Comparison of ENCODE assay signal across 17 mouse cellular contexts in the genomic region with DNA sequence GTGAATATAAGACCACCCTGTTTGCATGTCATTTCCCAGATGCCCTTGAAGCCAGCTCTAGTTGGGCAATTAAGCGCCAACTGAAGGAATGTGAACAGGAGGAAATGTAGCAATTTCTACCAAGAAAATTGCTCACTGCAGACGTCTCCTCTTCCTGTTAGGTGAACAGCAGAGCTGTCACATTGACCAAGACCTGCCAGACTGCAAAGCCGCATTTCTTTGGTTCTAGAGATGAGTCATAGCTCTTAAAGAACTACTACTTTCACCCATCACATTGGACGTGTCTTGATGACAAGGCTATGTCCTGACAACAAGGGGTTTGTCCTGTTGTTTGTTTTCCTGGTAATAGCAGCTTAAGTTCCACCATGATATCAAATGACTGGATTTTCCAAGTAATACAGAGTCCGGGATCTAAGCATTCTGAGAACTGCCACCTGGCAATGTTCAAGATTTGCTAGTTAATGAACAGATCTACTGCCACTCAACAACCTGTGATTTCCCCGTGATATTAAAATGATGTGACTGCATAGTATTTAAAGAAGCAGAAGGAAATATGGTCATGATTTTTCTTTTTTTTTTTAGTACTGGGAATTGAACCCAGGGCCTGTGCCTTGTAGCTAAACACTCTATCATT.
A peak's percentile ranks its signal among the peaks of the same experiment; 100 is the strongest.
DNase-seq lines count a peak whose midpoint lies in the region; ATAC-seq and TF ChIP-seq lines count a peak whose summit lies in the region.
"Had no signal": no experiment of that assay in that cellular context is flagged by ENCODE, and none has a peak within 500 bp of the region (broad histone marks: within the 10 kb centered on the region; RNA-seq: fewer than 3 reads in every experiment).

No protein-coding gene starts in this region.

- TF ChIP-seq CTCF in lung, postnatal 0 days (IDR thresholded peaks at IDR 0.05) = no peak
- no peak for TF ChIP-seq CTCF in kidney, postnatal 0 days (IDR thresholded peaks at IDR 0.05; ENCODE audit: low read depth)

- no peak overlapping the region for H3K27ac ChIP-seq in lung, postnatal 0 days (ENCODE audit: low read length)
- H3K27ac ChIP-seq in kidney, postnatal 0 days = no peak overlapping the region
- no peak overlapping the region for H3K27ac ChIP-seq in midbrain, embryonic 16.5 days (ENCODE audit: low read length)
- H3K27ac ChIP-seq: forebrain, embryonic 13.5 days; heart, embryonic 13.5 days; intestine, embryonic 15.5 days; limb, embryonic 10.5 days; liver, embryonic 12.5 days; midbrain, embryonic 12.5 days had no signal

- no peak overlapping the region for H3K4me3 ChIP-seq in lung, postnatal 0 days (ENCODE audit: low read depth, low read length)
- no peak overlapping the region for H3K4me3 ChIP-seq in kidney, postnatal 0 days (replicated peaks; ENCODE audit: low read depth, low read length)
- H3K4me3 ChIP-seq in midbrain, embryonic 16.5 days (ENCODE audit: low read depth, low read length) = no peak overlapping the region
- H3K4me3 ChIP-seq: forebrain, embryonic 13.5 days; heart, embryonic 13.5 days; intestine, embryonic 15.5 days; limb, embryonic 10.5 days; liver, embryonic 12.5 days; midbrain, embryonic 12.5 days had no signal

- H3K27me3 ChIP-seq in lung, postnatal 0 days (replicated peaks; ENCODE audit: insufficient read depth, low read length) = no peaks in the 10 kb centered on the region
- H3K27me3 ChIP-seq in kidney, postnatal 0 days (ENCODE audit: insufficient read depth, low read length) = no peaks in the 10 kb centered on the region
- H3K27me3 ChIP-seq in splenic B cell, adult 2 months (ENCODE audit: control insufficient read depth, insufficient read depth, low read length, poor library complexity, severe bottlenecking) = no peaks in the 10 kb centered on the region
- H3K27me3 ChIP-seq in midbrain, embryonic 16.5 days (ENCODE audit: control insufficient read depth, insufficient read depth, low read depth, low read length) = no peaks in the 10 kb centered on the region
- H3K27me3 ChIP-seq: forebrain, embryonic 13.5 days; heart, embryonic 13.5 days; intestine, embryonic 15.5 days; liver, embryonic 12.5 days; midbrain, embryonic 12.5 days had no signal

- ATAC-seq in lung, postnatal 0 days = no peak
- ATAC-seq in CD4-positive, CD25-positive, alpha-beta regulatory T cell, adult 4 months = peak; percentile 76
- ATAC-seq in kidney, postnatal 0 days (replicated peaks; ENCODE audit: low FRiP score, low read depth) = 0 out of 2 replicates have a peak, but pooled peaks have one; percentile 52
- no peak for ATAC-seq in midbrain, embryonic 16.5 days
- ATAC-seq: forebrain, embryonic 13.5 days; intestine, embryonic 15.5 days; liver, embryonic 12.5 days had no signal

- H3K36me3 ChIP-seq in lung, postnatal 0 days (ENCODE audit: insufficient read depth, low read length) = no peaks in the 10 kb centered on the region
- H3K36me3 ChIP-seq in kidney, postnatal 0 days (ENCODE audit: insufficient read depth, low read length) = no peaks in the 10 kb centered on the region
- H3K36me3 ChIP-seq in splenic B cell, adult 2 months (ENCODE audit: control insufficient read depth, insufficient read depth, low read length, poor library complexity, severe bottlenecking) = no peaks in the 10 kb centered on the region
- H3K36me3 ChIP-seq in midbrain, embryonic 16.5 days (ENCODE audit: control insufficient read depth, insufficient read depth, low read length) = no peaks in the 10 kb centered on the region
- H3K36me3 ChIP-seq: heart, embryonic 13.5 days; intestine, embryonic 15.5 days; limb, embryonic 10.5 days; liver, embryonic 12.5 days; midbrain, embryonic 12.5 days had no signal

- no peak overlapping the region for H3K4me2 ChIP-seq in lung, postnatal 0 days (replicated peaks; ENCODE audit: low read depth, low read length)
- H3K4me2 ChIP-seq in kidney, postnatal 0 days (ENCODE audit: low read length) = no peak overlapping the region
- H3K4me2 ChIP-seq in midbrain, embryonic 16.5 days (ENCODE audit: low read length) = no peak overlapping the region
- H3K4me2 ChIP-seq: forebrain, embryonic 13.5 days; heart, embryonic 13.5 days; intestine, embryonic 15.5 days; liver, embryonic 12.5 days; midbrain, embryonic 12.5 days had no signal

- H3K4me1 ChIP-seq in lung, postnatal 0 days (ENCODE audit: insufficient read depth, low read depth, low read length) = no peaks in the 10 kb centered on the region
- no peaks in the 10 kb centered on the region for H3K4me1 ChIP-seq in kidney, postnatal 0 days (replicated peaks; ENCODE audit: insufficient read depth, low read length)
- no peaks in the 10 kb centered on the region for H3K4me1 ChIP-seq in midbrain, embryonic 16.5 days (ENCODE audit: control insufficient read depth, insufficient read depth, low read length)
- H3K4me1 ChIP-seq: forebrain, embryonic 13.5 days; heart, embryonic 13.5 days; intestine, embryonic 15.5 days; liver, embryonic 12.5 days; midbrain, embryonic 12.5 days had no signal

- no peaks in the 10 kb centered on the region for H3K9me3 ChIP-seq in lung, postnatal 0 days (ENCODE audit: low read length)
- no peaks in the 10 kb centered on the region for H3K9me3 ChIP-seq in kidney, postnatal 0 days (replicated peaks; ENCODE audit: low read length)
- no peaks in the 10 kb centered on the region for H3K9me3 ChIP-seq in midbrain, embryonic 16.5 days (replicated peaks; ENCODE audit: control insufficient read depth, low read length, poor library complexity, severe bottlenecking)
- H3K9me3 ChIP-seq: forebrain, embryonic 13.5 days; intestine, embryonic 15.5 days; limb, embryonic 10.5 days; liver, embryonic 12.5 days; midbrain, embryonic 12.5 days had no signal

- WGBS in lung, postnatal 0 days = 68% methylated on average over 6 of the region's 6 CpGs
- 50% methylated on average over 6 of the region's 6 CpGs for WGBS in kidney, postnatal 0 days
- WGBS in midbrain, embryonic 16.5 days = 87% methylated on average over 6 of the region's 6 CpGs

- no peak for TF ChIP-seq EP300 in lung, postnatal 0 days (IDR thresholded peaks at IDR 0.05)

- no peak overlapping the region for H3K9ac ChIP-seq in lung, postnatal 0 days (replicated peaks; ENCODE audit: low read depth)
- H3K9ac ChIP-seq in kidney, postnatal 0 days (ENCODE audit: low read depth, low read length) = no peak overlapping the region
- H3K9ac ChIP-seq in midbrain, embryonic 16.5 days (ENCODE audit: low read depth, low read length) = no peak overlapping the region
- H3K9ac ChIP-seq: forebrain, embryonic 13.5 days; heart, embryonic 13.5 days; intestine, embryonic 15.5 days; liver, embryonic 12.5 days; midbrain, embryonic 12.5 days had no signal

- DNase-seq in lung, postnatal 0 days (ENCODE audit: low spot score) = peak; percentile 46
- no peak for DNase-seq in lung, adult 18-20 months
- peak; percentile 25 for DNase-seq in kidney, postnatal 0 days (ENCODE audit: low spot score)
- peak; percentile 2 for DNase-seq in splenic B cell, adult 2 months (ENCODE audit: low read depth, low spot score)
- no peak for DNase-seq in layer of hippocampus, postnatal 25 days (ENCODE audit: extremely low spot score in 1 of 2, low spot score in 1 of 2)
- DNase-seq: adrenal gland, postnatal 10 days; cerebellum, adult 2 months; heart, postnatal 4 days; thymus, adult 2 months had no signal

Comparison
In these comparisons a context has a peak if more than half of its experiments do, and no peak if none do; other contexts are left out.
1. DNase-seq: peak in lung, postnatal 0 days (single experiment), kidney, postnatal 0 days (single experiment) and splenic B cell, adult 2 months (single experiment); none in lung, adult 18-20 months (0 of 2) and layer of hippocampus, postnatal 25 days (0 of 2).
2. ATAC-seq: peak in CD4-positive, CD25-positive, alpha-beta regulatory T cell, adult 4 months (single experiment) and kidney, postnatal 0 days (single experiment); none in lung, postnatal 0 days (single experiment) and midbrain, embryonic 16.5 days (single experiment).